Mouse (Mus musculus): ENCODE measurements around the gene Glo1. TPM values are rescaled to one million over a fixed set of nuclear protein-coding genes. Genes with fewer than 3 reads are reported as not detected.
"Not testable (repeated sequence)": the region's sequence is repeated elsewhere in the genome, so short reads cannot be mapped to it uniquely, and the experiment has no call there.

Glo1 gene
- 100 to 1,000 TPM; 131 to 136 TPM for total RNA-seq (2021)
- long read RNA-seq, experiment 1, full-length matches to known transcripts, result 370 of 393 reads
- long read RNA-seq, experiment 1, partial matches to known transcripts, result 7 of 393 reads
- long read RNA-seq, experiment 1, other reads (novel, unspliced or antisense), result 16 of 393 reads
- long read RNA-seq, experiment 2, full-length matches to known transcripts, result 409 of 438 reads
- long read RNA-seq, experiment 2, partial matches to known transcripts, result 11 of 438 reads
- long read RNA-seq, experiment 2, other reads (novel, unspliced or antisense), result 18 of 438 reads

DNA sequence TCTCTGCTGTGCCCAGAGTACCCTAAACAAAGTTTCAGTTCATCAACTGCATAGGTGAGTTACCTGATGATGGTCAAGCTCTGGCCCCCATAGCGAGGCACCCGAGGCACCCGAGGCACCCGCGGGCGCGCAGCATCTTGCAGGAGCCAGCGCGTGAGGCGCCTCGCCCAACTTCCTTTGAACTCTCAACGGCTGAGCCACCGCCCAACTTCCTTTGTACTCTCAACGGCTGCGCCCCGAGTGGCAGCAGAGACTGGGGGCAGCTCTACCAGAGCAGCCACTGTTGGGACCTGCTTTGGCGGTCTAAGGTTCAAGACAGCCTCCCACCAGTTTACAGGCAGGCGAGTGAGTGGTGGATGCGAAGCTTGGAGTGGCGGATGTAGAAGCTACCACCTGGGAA is at the start of gene Glo1:
Gene Glo1 (minus strand): TSS at position 153 of the 400 bp plus-strand sequence.
- DNase-seq (ENCODE audit: low spot score in 2 of 2), result not testable (repeated sequence)

DNA sequence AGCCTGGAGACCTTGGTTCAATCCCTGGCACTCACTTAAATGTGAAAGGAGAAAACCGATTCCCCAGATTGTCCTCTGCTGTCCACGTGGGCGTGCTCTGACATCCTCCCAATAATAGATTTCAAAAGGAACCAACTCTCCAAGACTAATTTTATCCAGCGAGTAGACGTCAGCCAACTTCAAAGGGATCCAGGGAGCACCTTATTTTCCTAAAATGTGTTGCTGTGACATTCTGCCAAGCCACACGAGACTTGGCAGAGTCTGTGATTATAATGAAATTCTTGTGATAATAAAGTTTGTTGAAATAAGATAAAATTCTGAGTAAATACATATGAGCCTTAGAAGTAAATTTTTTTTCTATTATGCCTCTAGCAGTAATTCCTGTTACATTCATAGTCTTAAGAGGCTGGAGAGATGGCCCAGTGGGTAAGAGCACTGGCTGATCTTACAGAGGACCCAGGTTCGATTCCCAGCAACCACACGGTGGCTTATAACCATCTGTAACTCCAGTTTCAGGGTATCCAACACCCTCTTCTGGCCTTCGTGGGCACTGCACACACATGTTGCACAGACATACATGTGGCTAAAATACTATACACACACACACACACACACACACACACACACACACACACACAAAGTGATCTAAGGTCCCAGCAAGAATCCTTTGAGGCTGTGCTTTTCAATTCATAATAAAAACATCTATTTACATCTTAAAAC is 48.5 kb upstream of the Glo1 start:
- no peak for DNase-seq (ENCODE audit: low spot score in 2 of 2)

DNA sequence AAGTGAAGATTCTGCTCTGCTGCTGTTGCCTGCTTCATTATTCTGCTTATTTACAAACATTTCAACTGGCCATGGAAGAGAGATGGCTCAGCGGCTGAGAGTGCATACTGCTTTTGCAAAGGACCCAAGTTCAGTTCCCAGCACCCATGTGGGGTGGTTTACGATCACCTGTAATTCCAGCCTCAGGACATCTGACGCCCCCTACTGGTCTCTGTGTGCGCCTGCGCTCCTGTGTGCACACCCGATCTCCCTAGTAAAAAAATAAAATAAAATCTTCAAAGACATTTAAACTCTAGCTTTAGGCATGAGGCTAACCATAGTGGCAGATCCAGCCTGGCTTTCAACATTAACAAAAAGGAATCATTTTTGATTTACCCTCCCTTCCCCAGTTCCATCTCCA is 46.4 kb upstream of the Glo1 start:
- DNase-seq (ENCODE audit: low spot score in 2 of 2), result no peak

DNA sequence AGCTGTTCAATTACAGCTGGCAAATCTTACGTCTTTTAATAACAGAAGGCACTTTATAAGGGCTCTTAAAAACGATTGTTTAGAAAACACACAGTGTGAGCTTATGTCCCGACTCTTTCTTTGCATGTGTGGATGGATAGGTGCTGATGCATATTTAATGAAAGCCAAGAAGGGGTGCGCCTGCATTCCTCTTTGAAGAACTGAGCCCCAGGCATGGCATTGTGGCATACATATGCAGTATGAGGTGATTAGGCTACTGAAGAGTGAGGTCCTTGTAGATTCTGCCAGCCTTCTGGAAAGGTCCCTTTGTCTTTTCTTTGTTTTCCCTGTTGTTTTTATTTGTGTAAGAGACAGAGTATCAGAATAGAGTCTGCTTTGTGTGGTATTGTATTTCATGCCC is 45.9 kb upstream of the Glo1 start:
- DNase-seq (ENCODE audit: low spot score in 2 of 2), result no peak

DNA sequence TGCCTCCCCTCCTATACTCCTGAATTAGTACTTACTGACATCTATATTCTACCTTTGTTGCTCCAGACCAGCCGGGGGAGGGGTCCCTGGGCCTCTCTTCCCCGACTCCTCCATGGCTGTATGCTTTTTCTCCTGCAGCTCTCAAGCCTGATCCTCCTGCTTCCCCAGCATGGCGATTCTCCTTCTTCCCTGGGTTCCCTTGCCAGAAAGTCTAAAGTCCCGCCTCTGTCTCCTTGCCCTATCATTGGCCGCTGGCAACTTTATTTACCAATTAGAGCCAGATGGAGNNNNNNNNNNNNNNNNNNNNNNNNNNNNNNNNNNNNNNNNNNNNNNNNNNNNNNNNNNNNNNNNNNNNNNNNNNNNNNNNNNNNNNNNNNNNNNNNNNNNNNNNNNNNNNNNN is 38.2 kb upstream of the Glo1 start:
- DNase-seq (ENCODE audit: low spot score in 2 of 2), result no peak

DNA sequence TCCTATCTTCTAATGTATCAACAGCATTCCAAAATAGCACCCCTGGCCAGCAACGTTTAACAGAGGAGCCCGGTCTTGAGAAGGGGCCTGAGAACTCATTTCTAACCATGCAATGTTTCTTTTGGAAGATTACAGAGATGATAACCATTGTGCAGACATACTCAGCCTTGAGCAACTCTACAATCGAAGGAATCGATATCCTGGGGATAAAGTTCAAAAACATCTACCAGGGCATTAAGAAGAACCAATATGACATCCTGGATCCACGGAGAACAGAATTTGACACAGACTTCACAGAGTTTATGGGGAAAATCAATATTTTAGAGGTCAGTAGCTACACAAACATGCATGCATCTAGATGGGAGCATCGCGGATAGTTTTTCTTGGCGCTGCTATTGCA is 36.5 kb upstream of the Glo1 start:
- DNase-seq (ENCODE audit: low spot score in 2 of 2), result no peak

DNA sequence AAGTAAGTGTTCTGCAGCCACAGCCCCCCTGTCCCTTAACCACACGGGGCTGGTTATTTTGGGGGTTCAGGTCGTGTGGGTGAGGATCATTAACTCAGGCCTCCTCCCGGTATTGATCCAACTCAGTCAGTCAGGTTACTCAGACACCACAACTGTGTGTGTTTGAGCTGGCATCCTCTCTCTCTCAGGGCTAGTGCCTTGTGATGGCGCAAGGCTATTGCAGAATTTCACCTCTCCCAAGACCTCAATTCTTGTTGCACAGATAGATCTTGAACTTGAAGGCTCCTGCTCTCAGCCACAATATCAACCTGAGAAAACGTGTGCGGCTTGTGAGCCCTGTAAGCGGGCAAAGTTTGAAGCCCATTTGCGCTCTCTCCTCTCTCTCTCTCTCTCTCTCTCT is 35.5 kb upstream of the Glo1 start:
- no peak for DNase-seq (ENCODE audit: low spot score in 2 of 2)

DNA sequence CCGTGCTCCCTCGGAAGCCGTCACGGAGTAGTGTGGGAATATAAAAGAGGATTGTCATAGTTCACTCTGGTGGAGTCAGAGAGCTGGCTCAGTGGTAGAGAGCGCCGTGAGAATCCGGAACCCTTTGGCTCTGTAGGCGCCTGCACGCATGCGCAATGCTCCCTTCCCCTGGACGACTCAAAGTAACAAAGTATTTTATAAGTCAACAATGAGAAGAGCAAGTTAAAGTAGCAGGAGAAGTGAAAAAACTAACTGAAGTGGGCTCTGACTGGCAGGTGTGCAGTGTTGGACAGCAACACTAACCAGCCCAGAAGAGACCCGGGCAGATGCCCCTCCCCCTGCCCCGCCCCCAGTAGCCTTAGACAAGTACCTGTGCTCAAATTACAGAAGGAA is 31.5 kb upstream of the Glo1 start:
- peak; percentile 42 to 60 for DNase-seq (ENCODE audit: low spot score in 2 of 2)

DNA sequence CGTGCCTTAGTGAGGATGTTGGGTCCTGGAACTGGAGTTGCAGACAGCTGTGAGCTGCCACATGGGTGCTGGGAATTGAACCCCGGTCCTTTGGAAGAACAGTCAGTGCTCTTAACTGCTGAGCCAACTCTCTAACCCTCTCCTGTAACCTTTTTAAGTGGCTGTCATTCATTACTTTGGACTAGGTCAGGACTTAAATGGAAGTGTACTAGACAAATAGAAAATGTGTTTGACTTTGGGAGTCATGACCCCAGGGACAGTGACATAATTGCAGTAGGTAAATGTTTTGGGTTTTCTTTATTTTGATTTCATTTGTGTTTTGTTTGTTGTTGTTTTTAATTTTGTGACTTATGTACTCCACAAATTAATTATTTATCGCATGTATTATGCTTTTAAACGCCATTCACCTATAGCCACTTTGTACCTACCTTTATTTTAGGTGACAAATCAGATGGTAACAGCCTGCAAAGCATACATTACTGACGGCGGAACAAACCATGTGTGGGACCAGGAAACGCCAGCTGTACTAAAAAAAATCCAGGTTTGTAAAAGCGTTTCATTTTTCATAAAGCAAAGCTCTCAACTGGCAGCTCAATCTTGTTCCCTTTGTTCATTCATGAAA is 31.0 kb upstream of the Glo1 start:
- no peak for DNase-seq (ENCODE audit: low spot score in 2 of 2)

DNA sequence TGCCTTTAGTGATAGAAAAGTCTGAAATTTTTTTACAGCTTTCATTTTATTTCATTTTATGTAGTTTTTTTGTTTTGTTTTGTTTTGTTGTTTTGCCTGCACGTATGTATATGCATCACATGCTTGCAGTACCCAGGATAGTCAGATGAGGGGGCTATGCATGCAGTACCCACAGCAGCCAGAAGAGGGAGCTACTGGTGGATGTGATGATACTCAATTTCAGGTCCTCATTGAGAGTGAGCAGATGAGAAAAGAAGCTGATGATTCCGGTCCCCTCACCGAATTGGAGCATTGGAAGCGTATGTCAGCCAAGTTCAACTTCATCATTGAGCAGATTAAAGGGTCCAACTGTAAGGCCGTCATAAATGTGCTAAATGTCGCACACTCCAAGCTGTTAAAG is 26.3 kb upstream of the Glo1 start:
- DNase-seq (ENCODE audit: low spot score in 2 of 2), result no peak

DNA sequence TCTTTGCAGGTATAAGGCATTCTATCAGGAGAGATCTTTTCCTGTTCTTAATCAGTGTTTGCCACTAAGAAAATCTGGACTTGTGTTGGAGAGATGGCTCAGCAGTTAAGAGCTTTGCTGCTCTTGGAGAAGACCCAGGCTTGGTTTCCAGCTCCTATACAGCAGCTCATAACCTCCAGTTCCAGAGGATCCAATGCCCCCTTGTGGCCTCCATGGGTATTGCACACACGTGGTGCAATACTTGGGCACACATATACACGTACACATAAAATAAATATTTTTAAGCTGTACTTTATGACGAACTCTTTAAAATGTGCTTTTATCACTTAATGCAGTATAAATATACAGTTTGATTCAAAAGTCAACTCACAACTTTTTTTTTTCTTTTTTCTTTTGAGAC is 22.1 kb upstream of the Glo1 start:
- DNase-seq (ENCODE audit: low spot score in 2 of 2), result no peak

DNA sequence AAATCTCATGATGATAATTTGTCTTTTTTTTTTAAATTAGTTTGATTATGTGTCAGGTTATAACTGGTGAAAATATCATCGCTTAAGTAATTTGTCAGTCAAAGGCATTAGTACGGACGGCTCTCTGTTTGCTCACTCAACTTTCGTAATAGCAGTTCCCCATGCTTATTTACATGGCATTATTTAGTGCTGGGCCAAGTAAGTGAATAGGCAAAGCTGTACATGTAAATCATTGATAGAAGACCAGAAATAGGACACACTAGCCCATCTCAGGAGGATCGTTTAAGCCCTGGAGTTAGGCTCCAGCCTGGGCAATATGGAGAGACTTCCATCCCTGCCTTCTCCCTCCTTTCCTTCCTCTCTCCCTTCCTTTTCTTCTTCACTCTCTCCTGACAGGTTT is 14.2 kb upstream of the Glo1 start:
- no peak for DNase-seq (ENCODE audit: low spot score in 2 of 2)

DNA sequence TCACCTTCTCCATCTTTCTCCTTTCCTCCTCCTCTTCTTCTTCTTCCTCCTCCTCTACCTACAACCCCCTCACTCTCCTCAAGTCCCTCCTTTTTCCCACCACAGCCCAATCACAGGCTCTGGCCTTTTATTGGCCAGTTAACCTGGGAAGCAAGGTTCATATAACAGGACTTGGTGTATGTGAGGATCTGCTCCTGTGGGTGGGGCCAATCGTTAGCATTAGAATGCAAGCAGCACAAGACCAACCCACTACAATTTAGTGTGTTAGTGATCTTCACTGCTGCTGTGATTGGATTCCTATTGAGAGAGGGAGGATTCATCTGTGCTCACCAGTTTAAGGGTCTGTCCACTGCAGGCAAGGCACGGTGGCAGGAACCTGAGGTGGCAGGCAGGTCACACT is 12.3 kb upstream of the Glo1 start:
- DNase-seq (ENCODE audit: low spot score in 2 of 2), result no peak

DNA sequence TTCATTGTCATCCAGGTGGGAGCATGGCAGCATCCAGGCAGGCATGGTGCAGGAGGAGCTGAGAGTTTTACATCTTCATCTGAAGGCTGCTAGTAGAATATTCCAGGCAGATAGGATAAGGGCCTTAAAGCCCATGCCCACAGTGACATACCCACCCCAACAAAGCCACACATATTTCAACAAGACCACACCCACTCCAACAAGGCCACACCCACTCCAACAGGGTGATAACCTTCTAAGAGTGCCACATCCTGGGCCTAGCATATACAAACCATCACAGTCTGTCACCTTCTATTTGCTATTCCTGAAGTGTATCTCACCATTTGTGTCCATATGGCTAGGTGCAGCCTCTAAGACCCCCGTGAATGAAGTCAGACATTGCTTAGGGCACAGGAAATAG is 11.0 kb upstream of the Glo1 start:
- no peak for DNase-seq (ENCODE audit: low spot score in 2 of 2)

DNA sequence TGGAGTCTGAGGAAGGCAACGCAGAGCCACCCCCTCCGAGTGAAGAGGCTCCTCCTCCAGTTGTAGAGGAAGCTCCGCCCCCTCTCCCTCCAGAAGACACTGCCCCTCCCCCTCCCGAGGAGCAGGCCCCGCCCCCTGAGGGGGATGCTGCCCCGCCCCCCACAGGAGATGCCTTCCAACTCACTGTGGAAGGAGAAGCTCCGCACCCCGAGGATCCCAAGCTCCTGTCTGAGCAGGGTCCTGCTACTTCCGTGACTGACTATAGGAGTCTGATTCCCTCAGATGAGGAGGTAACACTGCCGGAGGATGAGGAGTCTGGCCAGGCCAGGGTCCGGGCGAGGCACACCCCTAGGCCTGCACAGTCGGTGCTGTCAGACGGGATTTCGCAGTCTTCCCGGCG is 8.7 kb upstream of the Glo1 start:
- no peak for DNase-seq (ENCODE audit: low spot score in 2 of 2)

DNA sequence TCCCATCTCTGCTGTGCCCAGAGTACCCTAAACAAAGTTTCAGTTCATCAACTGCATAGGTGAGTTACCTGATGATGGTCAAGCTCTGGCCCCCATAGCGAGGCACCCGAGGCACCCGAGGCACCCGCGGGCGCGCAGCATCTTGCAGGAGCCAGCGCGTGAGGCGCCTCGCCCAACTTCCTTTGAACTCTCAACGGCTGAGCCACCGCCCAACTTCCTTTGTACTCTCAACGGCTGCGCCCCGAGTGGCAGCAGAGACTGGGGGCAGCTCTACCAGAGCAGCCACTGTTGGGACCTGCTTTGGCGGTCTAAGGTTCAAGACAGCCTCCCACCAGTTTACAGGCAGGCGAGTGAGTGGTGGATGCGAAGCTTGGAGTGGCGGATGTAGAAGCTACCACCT is 2.5 kb downstream of the Glo1 start, which contains the start of gene Dnah8:
Gene Dnah8 (plus strand): TSS at position 223 of the 400 bp plus-strand sequence.
- not testable (repeated sequence) for DNase-seq (ENCODE audit: low spot score in 2 of 2)

DNA sequence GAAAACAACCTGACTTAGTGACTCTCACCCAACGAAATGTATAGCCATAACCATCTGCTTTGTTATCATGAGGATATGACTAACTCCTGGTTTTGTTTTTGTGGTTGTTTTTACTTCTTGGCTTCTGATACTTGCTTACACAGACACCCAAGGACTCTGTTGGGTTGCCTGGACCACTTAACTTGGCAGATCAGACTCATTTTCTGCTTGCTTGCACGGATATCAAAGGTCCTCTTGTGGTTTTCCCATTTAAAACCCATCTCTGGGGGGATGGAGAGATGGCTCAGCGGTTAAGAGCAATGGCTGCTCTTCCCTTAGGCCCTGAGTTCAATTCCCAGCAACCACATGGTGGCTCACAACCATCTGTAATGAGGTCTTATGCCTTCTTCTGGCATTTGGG is 3.5 kb downstream of the Glo1 start:
- no peak for DNase-seq (ENCODE audit: low spot score in 2 of 2)

DNA sequence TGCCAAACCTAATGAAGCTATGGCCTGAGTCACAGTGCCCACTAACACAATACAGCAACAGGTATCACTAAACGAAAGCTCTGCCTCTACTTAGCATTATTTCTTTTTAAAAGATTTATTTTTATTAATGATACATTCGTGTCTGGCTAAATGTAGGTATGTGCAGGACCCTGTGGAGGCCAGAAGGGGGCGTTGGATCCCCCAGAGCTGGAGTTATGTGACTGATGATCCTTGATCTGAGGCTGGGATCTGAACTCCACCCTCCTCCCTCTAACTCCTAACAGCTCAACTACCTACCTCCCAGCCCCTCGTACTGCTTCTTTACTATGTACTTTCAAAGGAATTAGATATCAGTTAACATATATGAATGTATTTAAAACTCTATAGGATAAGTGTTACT is 5.2 kb downstream of the Glo1 start:
- DNase-seq (ENCODE audit: low spot score in 2 of 2), result no peak

DNA sequence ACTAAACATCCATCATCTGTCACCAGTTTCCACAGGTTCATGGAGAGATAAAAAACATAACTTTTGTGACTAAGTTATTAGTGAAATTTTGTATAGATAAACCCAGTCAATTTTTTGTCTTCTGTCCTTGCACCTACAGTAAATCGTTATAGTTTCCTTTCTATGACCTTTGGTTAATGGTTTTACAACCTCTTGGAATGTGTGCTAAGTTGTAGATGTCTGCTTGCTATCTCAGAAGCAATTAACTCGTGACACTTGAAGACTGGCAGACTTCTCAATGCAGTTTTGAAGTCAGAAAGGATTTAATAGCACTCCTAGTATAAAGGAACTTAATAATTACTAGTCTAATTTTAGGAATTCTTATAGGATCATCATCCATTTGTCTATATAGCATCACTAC is 6.1 kb downstream of the Glo1 start:
- DNase-seq (ENCODE audit: low spot score in 2 of 2), result no peak

DNA sequence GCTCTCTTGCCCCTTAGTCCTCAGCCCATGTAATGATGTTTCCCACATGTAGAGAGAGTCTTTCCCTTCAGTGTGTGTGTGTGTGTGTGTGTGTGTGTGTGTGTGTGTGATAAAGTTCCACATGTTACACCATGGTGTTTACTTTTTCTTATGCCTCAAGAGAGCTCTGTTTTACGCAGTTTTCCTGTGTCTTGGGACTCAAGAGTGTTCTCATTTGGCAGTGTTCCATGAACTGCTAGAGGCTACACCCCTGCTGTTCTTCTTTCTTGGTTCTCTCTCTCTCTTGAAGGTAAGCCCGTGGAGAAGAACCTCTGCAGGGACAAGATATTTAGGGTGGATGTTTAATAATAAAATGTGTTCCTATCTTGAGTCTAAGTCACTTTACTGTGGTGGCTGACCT is 7.5 kb downstream of the Glo1 start:
- no peak for DNase-seq (ENCODE audit: low spot score in 2 of 2)

DNA sequence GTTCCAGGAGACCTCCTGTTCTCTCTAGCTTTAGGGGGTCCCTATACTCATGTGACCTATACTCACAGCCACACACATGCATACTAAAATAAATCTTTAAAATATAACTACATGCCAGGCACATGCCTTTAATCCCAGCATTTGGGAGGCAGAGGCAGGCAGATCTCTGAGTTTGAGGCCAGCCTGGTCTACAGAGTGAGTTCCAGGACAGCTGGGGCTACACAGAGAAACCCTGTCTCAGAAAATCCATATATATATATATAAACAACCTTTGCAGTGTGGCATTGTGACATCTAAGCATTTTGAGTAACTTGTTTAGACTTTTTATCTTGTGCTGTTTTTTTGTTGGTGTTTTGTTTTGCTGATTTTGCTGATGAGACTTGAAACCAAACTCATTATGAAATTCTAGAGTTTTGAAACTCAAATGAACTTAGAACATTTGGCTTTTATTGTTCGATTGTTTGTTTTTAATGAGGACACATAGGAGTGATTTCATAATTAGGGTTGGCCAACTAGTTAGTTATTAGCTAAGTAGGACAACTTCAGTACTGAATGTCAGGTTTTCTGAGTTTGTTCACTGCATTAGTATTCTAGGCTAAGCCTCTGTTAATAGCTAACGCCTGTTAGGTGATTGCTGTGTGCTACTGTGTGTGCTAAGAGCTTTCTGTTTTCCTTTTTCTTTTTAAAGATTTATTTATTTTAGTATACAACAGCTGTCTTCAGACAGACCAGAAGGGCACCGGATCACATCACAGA is 8.4 kb downstream of the Glo1 start:
- DNase-seq (ENCODE audit: low spot score in 2 of 2), result no peak

DNA sequence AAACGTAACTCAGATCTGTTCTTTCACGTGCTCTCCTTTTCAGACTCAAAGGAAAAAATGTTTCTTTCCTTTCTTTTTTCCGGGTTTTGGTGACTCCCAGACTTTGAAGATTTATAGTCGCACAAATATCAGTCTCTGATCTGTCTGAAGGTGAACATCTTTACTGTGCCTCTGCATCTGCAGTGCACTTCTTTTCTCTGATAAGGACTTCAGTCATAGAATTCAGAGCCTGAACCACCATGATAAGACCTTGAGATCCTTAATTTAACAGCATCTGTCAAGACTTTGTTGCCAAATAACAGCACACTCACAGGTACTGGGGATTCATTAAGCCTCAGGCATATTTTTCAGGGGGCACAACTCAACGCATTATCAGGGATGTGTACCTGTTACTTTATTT is 10.5 kb downstream of the Glo1 start:
- no peak for DNase-seq (ENCODE audit: low spot score in 2 of 2)

Measured in gastrocnemius, postnatal 4 days (tissue).